Mouse (Mus musculus) heart, embryonic 10.5 days (tissue): ENCODE data around the gene 1810046K07Rik. TPM values are rescaled to one million over a fixed set of nuclear protein-coding genes. Genes with fewer than 3 reads are reported as not detected.

Experiments used
- DNase-seq: peaks from one replicate; pipeline ENCODE4 v3.0.0-alpha.2; 2017; ENCODE audit warnings: low spot score
- H3K27ac ChIP-seq: fragments of 300-500 bp; sonication (generic); 2 replicates; pipeline ENCODE4 v1.5.1; 2016; ENCODE audit warnings: mild to moderate bottlenecking
- H3K27me3 ChIP-seq: fragments of 300-500 bp; sonication (generic); 2 replicates; pipeline ENCODE4 v1.6.1; 2016; ENCODE audit warnings: mild to moderate bottlenecking; ENCODE audit not compliant: poor library complexity, insufficient read depth, severe bottlenecking
- H3K36me3 ChIP-seq: fragments of 300-500 bp; sonication (generic); 2 replicates; pipeline ENCODE4 v1.6.1; 2016; ENCODE audit warnings: mild to moderate bottlenecking, moderate library complexity
- H3K4me1 ChIP-seq: fragments of 300-500 bp; sonication (generic); 2 replicates; pipeline ENCODE4 v1.6.1; 2016; ENCODE audit warnings: mild to moderate bottlenecking
- H3K4me3 ChIP-seq: fragments of 300-500 bp; sonication (generic); 2 replicates; pipeline ENCODE4 v1.5.1; 2016; ENCODE audit warnings: mild to moderate bottlenecking, moderate library complexity
- H3K9me3 ChIP-seq: fragments of 300-500 bp; sonication (generic); 2 replicates; pipeline ENCODE4 v1.6.1; 2016; ENCODE audit warnings: mild to moderate bottlenecking, moderate library complexity
- WGBS: fragments of 180-500 bp; shearing (Covaris S2); methylation state at CpG from one replicate; pipeline ENCODE4 v1.1.7; 2016; 5-methylcytosine and 5-hydroxymethylcytosine counted together
- polyA plus RNA-seq: library from polyadenylated mRNA; unstranded; fragments of >200 nt; fragmentation: Nextera tagmentation; extraction: Ambion mirVana; gene quantifications from 2 replicates; pipeline ENCODE4 v1.2.1, GENCODE M21; 2016

The 1810046K07Rik gene
- polyA plus RNA-seq, 1 experiment from 2014 or later, result not detected

DNA sequence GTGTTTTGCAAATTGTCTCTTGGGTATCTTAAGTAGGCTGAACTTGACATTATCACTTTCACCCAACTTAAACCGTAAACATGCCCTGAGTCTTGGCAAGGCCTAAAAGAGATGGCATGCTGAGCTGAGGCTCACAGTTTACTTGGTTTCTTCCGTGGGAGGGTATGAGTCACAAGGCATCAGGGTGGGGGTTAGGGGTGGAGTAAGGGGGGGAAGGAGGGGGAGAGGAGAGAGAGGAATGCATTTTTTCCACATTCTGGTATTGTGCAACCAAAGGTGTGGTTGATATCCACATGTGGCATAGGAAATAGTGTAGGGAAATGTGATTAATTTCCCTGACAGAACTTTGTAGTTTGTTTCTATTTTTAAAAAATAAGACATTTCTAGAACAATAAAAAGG lies 42.6 kb downstream of the 1810046K07Rik start:
- Histone ChIP-seq H3K27ac (no peak overlapping the region), H3K9me3 (no peaks in the 10 kb centered on the region), H3K4me3 (no peak overlapping the region), H3K36me3 (no peaks in the 10 kb centered on the region), H3K4me1 (no peaks in the 10 kb centered on the region), H3K27me3 (0 out of 2 replicates have a peak, but pooled peaks cover 13% of the 10 kb centered on the region)
- 37% methylated on average over 2 of the region's 2 CpGs for WGBS
- DNase-seq, result no peak

DNA sequence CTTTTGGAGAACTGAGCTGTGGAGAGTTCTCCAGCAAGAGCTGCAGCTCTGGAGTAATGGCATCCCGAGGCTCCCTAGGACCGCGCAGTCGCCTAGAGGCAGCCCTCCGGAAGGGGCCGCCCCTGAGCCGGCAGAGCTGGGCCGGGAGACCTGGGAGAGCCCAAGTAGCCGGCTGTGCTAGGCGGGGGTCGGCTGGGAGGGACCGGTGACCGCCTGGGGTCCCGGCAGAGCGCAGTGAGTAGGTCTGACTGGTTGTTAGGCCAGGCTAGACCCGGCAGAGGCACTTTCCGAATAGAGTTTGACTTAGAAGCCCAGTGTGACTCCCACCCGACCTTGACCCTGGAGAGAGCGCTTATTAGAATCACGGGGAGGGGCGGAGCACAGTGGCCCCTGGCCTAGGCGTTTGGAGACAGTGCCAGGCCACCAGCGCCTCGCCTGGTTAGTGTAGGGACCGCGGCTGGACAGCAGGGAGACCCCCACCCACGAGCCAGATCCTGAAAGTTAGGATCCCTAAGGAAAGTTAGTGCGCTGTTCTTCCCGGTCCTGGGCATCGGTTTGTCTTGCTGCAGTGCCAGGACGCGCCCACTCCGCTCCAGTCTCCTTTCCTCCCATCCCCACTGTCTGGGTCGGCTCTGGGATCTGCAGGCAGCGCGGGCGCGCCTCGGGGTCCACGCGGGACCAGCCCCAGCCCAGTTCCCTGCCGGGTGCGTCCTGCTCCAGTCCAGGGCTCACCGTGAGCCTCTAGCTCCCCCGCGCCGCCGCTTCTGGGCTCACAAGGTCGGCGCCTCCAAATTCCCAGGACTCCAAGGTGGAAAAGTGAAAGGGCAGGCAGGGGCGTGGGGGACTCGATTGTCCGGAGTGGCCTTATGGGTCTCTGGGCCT lies 50.0 kb downstream of the 1810046K07Rik start, which contains the start of gene Colca2:
Gene Colca2 (minus strand): TSS at position 70 of the 882 bp plus-strand sequence.
- H3K27me3 ChIP-seq, result peaks cover 23% of the 10 kb centered on the region
- H3K4me1 ChIP-seq, result peaks cover 19% of the 10 kb centered on the region
- DNase-seq, result peak; percentile 91
- under 1% methylated on average over 53 of the region's 53 CpGs for WGBS
- H3K4me3 ChIP-seq, result peak within 1 kb of the TSS; percentile 74
- no peaks in the 10 kb centered on the region for H3K9me3 ChIP-seq
- no peaks in the 10 kb centered on the region for H3K36me3 ChIP-seq
- H3K27ac ChIP-seq, result peak within 1 kb of the TSS; percentile 91

DNA sequence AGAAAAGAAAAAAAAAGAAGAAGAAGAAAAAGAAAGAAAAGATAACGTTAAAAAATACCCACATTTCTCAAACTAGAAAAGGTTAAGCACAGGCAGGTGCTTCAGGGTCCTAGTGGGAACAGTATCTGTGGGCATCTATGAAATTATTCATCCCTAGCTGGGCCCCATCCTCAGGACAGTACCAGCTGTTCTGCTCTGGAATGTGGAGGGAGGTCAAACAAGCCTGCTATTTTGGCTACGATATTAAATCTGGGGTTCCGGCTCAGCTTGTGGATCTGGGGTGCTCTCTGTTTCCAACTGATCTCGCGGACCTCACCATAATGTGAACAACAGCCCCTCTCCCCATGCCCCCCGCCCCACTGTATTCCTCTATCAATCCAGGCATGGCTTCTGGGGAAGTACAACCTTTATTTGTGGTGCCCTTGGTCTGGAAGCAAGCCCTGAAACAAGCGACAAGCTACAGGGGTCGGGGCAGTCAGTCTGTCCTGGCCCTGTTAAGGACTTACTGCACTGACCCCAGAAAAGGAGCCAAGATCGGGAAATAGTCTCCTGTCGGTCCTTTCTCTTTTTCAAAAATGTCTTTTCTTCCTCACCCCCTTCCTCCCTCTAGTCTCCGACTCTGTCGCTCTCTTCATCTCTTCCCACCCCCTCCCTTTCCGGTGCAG lies 50.8 kb downstream of the 1810046K07Rik start:
- H3K4me1 ChIP-seq, result peaks cover 19% of the 10 kb centered on the region
- DNase-seq, result no peak
- peak overlapping the region; percentile 91 for H3K27ac ChIP-seq
- H3K27me3 ChIP-seq, result peaks cover 20% of the 10 kb centered on the region
- WGBS, result 15% methylated on average over 13 of the region's 13 CpGs
- no peaks in the 10 kb centered on the region for H3K9me3 ChIP-seq
- peak overlapping the region; percentile 74 for H3K4me3 ChIP-seq
- H3K36me3 ChIP-seq, result no peaks in the 10 kb centered on the region

- 23% methylated on average over 4 of the region's 4 CpGs for WGBS
- Histone ChIP-seq H3K27me3 (peaks cover under 1% of the 10 kb centered on the region; the same call in 1 of the 2 replicates), H3K27ac (no peak overlapping the region), H3K9me3 (no peaks in the 10 kb centered on the region), H3K4me1 (peaks cover 19% of the 10 kb centered on the region), H3K4me3 (no peak overlapping the region), H3K36me3 (no peaks in the 10 kb centered on the region)
- no peak for DNase-seq
Observed at GRCm38 (mm10) chr9:51274678-51275077, 54.0 kb downstream of the 1810046K07Rik start.

DNA sequence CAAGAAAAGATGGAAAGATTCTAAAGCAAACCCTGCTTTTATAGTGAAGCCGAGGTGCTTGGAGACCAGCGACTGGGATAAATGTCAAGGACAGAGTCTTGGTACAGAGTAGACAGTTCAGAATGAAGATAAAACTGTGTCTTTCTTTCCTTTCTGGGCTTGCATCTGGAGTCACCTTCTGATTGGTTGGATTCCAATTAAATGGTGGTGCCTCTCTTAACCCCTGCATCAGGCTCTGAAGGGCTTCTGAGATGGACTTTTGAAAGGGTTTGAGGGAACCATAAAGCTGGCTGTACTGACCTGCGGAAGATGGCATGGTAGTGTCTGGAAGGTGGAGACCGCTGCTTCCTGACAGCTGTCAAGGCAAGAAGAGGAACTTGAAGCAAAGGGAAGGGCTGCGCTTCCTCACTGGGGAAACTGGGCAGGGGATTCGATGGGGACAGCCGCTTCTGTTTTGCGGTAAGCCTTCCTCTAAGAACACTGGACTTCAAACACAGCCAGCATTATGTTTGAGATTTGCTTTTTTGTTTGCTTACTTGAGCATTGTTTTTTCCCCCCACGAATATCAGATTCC lies 55.0 kb downstream of the 1810046K07Rik start:
- H3K4me3 ChIP-seq, result no peak overlapping the region
- no peak for DNase-seq
- 64% methylated on average over 9 of the region's 9 CpGs for WGBS
- H3K9me3 ChIP-seq, result no peaks in the 10 kb centered on the region
- no peaks in the 10 kb centered on the region for H3K27me3 ChIP-seq
- H3K4me1 ChIP-seq, result peaks cover 13% of the 10 kb centered on the region
- no peaks in the 10 kb centered on the region for H3K36me3 ChIP-seq
- H3K27ac ChIP-seq, result no peak overlapping the region

DNA sequence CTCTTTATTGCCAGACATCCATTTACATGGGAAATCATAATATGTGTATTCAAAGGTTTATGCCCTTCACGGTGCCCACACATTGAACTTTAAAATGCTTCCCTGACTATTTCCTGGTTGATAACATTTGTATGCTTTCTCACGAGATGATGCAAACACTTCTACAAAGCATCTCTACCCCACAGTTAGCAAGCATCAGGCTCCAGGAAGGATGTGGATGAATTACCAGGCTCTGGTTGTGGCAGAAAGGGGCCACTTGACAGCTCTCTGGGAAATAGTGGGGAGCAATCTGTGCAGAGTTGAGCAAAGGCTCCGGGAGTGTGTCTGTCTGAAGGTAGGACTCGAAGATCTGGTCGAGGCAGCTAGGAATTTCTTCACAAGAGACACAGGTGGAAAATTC lies 56.6 kb downstream of the 1810046K07Rik start:
- Histone ChIP-seq H3K4me3 (no peak overlapping the region), H3K27ac (no peak overlapping the region), H3K36me3 (no peaks in the 10 kb centered on the region), H3K9me3 (no peaks in the 10 kb centered on the region), H3K27me3 (no peaks in the 10 kb centered on the region), H3K4me1 (0 out of 2 replicates have a peak, but pooled peaks cover 4% of the 10 kb centered on the region)
- WGBS, result 68% methylated on average over 5 of the region's 5 CpGs
- DNase-seq, result no peak

DNA sequence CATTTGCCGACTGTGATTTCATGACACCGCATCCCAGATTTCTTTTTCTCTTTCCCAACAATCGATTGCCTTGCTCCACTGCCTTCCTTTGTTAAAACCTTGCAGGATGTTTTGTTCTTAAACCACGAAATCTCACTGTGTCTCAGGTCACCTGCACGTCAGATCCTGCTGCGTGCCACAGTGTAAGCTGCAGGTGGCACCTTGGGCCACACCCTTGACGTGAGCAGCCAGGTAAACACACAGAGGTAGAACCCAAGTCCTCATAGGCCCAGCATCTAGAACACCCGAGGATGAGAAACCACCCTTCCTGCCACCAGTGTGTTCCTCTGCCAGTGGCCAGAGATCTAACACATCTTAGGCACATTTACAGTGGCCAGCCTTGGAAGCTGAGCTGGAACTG lies 57.6 kb downstream of the 1810046K07Rik start:
- 79% methylated on average over 8 of the region's 8 CpGs for WGBS
- H3K4me3 ChIP-seq, result no peak overlapping the region
- H3K36me3 ChIP-seq, result no peaks in the 10 kb centered on the region
- no peak overlapping the region for H3K27ac ChIP-seq
- H3K4me1 ChIP-seq, result 0 out of 2 replicates have a peak, but pooled peaks cover 4% of the 10 kb centered on the region
- DNase-seq, result no peak
- H3K27me3 ChIP-seq, result no peaks in the 10 kb centered on the region
- H3K9me3 ChIP-seq, result no peaks in the 10 kb centered on the region

- Histone ChIP-seq H3K4me1 (no peaks in the 10 kb centered on the region), H3K9me3 (no peaks in the 10 kb centered on the region), H3K27me3 (no peaks in the 10 kb centered on the region), H3K36me3 (no peaks in the 10 kb centered on the region), H3K27ac (no peak overlapping the region), H3K4me3 (no peak overlapping the region)
- DNase-seq, result peak; percentile 46
- WGBS, result 87% methylated on average over 5 of the region's 5 CpGs
Observed at GRCm38 (mm10) chr9:51268852-51269251, 59.9 kb downstream of the 1810046K07Rik start.

DNA sequence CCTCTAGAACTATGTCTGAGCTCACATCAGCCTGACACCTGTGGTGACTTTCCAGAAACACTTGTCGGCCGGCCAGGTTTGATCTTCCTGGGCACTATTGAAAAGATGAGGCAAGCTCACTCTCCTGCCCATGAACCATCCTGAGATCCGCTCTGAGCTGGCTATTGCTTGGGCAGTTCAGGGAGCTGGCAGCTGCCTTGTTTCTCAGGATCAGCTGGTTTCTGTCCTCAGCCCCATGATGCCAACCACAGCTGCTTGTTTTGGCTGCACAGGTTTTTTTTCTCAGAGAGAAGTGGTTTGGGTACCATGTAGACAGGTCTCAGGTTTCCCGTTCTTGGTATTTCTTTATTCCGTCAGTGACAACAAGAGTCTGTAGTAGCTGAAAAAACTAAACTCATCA lies 70.3 kb downstream of the 1810046K07Rik start:
- H3K27ac ChIP-seq, result no peak overlapping the region
- H3K4me1 ChIP-seq, result peaks cover 3% of the 10 kb centered on the region; the same call in 1 of the 2 replicates
- no peaks in the 10 kb centered on the region for H3K36me3 ChIP-seq
- no peak overlapping the region for H3K4me3 ChIP-seq
- 76% methylated on average over 5 of the region's 5 CpGs for WGBS
- H3K9me3 ChIP-seq, result no peaks in the 10 kb centered on the region
- peak; percentile 52 for DNase-seq
- H3K27me3 ChIP-seq, result no peaks in the 10 kb centered on the region

DNA sequence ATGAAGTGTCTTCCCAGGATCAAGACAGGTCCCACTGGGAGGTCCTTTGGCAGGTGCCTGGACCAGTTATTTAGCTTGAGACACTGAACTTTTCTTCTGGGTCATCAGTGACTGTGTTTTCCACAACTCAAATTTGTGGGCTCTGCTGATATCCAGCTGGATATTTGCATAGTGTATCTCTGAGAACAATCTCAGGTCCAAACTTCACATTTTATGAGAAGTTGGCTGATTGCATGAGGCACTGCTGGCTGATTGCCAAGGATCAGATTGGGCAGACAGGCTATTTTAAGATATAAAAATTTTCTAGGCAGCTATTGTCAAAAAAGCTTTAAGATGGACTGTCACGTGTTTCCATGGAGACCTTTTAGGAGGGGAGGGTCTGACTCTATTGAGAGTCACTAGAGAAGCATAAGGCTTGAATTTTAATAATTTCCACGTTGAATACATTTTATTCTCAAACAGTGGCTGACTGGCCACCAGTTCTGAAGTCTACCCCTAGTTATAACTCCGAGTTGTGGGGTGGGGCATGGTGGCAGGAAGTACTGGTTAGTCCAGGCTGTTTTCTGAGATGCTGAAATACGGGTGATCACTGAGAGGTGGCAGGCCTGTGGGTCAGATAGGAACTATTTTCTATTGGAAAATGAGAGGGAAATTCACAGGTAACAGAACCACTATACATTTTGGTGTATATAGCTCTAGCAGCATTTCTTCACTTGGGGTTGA lies 71.8 kb downstream of the 1810046K07Rik start:
- WGBS, result 80% methylated on average over 4 of the region's 4 CpGs
- peak; percentile 10 for DNase-seq
- Histone ChIP-seq H3K36me3 (no peaks in the 10 kb centered on the region), H3K4me3 (no peak overlapping the region), H3K4me1 (peaks cover 3% of the 10 kb centered on the region; the same call in 1 of the 2 replicates), H3K27me3 (no peaks in the 10 kb centered on the region), H3K27ac (no peak overlapping the region), H3K9me3 (no peaks in the 10 kb centered on the region)
